ENCODE assay signal across 15 mouse cellular contexts in the genomic region with DNA sequence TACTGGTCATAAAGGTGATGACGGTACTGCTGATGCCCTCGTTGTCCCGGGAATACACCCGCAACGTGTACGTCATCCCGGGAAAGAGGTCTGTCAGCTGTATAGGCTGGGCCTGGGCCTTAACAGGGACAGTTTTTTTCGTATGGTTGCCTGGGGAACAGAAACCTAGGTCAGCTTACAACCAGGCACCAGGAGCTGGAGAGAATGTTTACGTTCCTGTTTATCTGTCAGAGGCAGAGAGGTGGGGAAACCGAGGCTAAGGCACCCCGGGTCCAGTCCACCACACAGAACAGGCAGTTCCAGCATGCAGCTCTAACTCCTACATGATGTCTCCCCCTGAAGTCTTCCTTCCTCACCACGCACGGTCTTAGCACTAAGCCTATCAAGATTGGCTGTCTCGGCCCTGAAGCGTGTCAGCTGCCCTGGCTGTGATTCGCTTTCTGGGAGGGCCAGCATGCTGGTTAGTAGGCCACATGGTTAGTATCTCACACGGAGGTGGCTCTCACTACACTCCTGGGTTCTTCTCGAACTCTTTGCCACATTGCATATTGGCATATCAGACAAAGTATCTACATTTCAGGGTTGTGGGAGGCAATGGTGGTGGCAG. TPM values are rescaled to one million over a fixed set of nuclear protein-coding genes. Genes with fewer than 3 reads are reported as not detected.
A peak's percentile ranks its signal among the peaks of the same experiment; 100 is the strongest.
DNase-seq lines count a peak whose midpoint lies in the region; ATAC-seq and TF ChIP-seq lines count a peak whose summit lies in the region.
"Had no signal": no experiment of that assay in that cellular context is flagged by ENCODE, and none has a peak within 500 bp of the region (broad histone marks: within the 10 kb centered on the region; RNA-seq: fewer than 3 reads in every experiment).

No protein-coding gene starts in this region.

- 69% methylated on average over 18 of the region's 18 CpGs for WGBS in forebrain, postnatal 0 days
- WGBS in midbrain, embryonic 11.5 days: 65% methylated on average over 18 of the region's 18 CpGs
- 72% methylated on average over 18 of the region's 18 CpGs for WGBS in olfactory bulb, adult 2 months

- H3K27ac ChIP-seq in layer of hippocampus, adult 2 months: 0 out of 2 replicates have a peak overlapping the region, but pooled peaks have one; percentile 10
- H3K27ac ChIP-seq in forebrain, postnatal 0 days (ENCODE audit: low read depth, low read length): peak overlapping the region; percentile 69
- H3K27ac ChIP-seq in midbrain, embryonic 11.5 days (ENCODE audit: low read depth, low read length): peak overlapping the region; percentile 93
- no peak overlapping the region for H3K27ac ChIP-seq in olfactory bulb, adult 2 months (ENCODE audit: insufficient read depth, low read depth, low read length)
- H3K27ac ChIP-seq: embryonic facial prominence, embryonic 15.5 days; lung, embryonic 15.5 days had no signal

- no peak for TF ChIP-seq POLR2A in olfactory bulb, adult 2 months (IDR thresholded peaks at IDR 0.05; ENCODE audit: insufficient read depth, low read depth, low read length)

- H3K36me3 ChIP-seq in forebrain, postnatal 0 days (ENCODE audit: insufficient read depth): peaks cover 32% of the 10 kb centered on the region
- H3K36me3 ChIP-seq in midbrain, embryonic 11.5 days (ENCODE audit: control insufficient read depth, insufficient read depth, low read length): no peaks in the 10 kb centered on the region
- H3K36me3 ChIP-seq: embryonic facial prominence, embryonic 15.5 days; lung, embryonic 15.5 days had no signal

- TF ChIP-seq CTCF in layer of hippocampus, adult 2 months (conservative IDR thresholded peaks at IDR 0.05): no peak
- TF ChIP-seq CTCF in forebrain, postnatal 0 days (IDR thresholded peaks at IDR 0.05; ENCODE audit: low read depth): no peak
- 0 out of 2 replicates have a peak, but pooled peaks have one; percentile 0 for TF ChIP-seq CTCF in olfactory bulb, adult 2 months (IDR thresholded peaks at IDR 0.05; ENCODE audit: insufficient read depth, low read depth, low read length)

- no peak overlapping the region for H3K9ac ChIP-seq in forebrain, postnatal 0 days
- peak overlapping the region; percentile 40 for H3K9ac ChIP-seq in midbrain, embryonic 11.5 days (ENCODE audit: low read length)
- H3K9ac ChIP-seq: embryonic facial prominence, embryonic 15.5 days; lung, embryonic 15.5 days had no signal

- H3K9me3 ChIP-seq in forebrain, postnatal 0 days (ENCODE audit: low read length): no peaks in the 10 kb centered on the region
- H3K9me3 ChIP-seq in midbrain, embryonic 11.5 days (ENCODE audit: control insufficient read depth, low read length): no peaks in the 10 kb centered on the region
- H3K9me3 ChIP-seq: embryonic facial prominence, embryonic 15.5 days; lung, embryonic 15.5 days had no signal

- H3K27me3 ChIP-seq in forebrain, postnatal 0 days (ENCODE audit: insufficient read depth, low read length): no peaks in the 10 kb centered on the region
- no peaks in the 10 kb centered on the region for H3K27me3 ChIP-seq in midbrain, embryonic 11.5 days (ENCODE audit: control insufficient read depth, insufficient read depth, low read length)
- H3K27me3 ChIP-seq: embryonic facial prominence, embryonic 15.5 days; lung, embryonic 15.5 days had no signal

- H3K4me1 ChIP-seq in forebrain, postnatal 0 days (ENCODE audit: insufficient read depth): peaks cover 15% of the 10 kb centered on the region; the same call in 1 of the 2 replicates
- H3K4me1 ChIP-seq in midbrain, embryonic 11.5 days (ENCODE audit: control insufficient read depth, insufficient read depth, low read length): peaks cover 62% of the 10 kb centered on the region
- peaks cover 32% of the 10 kb centered on the region for H3K4me1 ChIP-seq in olfactory bulb, adult 2 months (ENCODE audit: control insufficient read depth, insufficient read depth, low read length)
- H3K4me1 ChIP-seq: lung, embryonic 15.5 days had no signal

- no peak for ATAC-seq in forebrain, postnatal 0 days
- peak; percentile 26 for ATAC-seq in midbrain, embryonic 11.5 days (ENCODE audit: low FRiP score)

- H3K4me2 ChIP-seq in forebrain, postnatal 0 days (ENCODE audit: low read depth): no peak overlapping the region
- peak overlapping the region; percentile 22; the same call in 1 of the 2 replicates for H3K4me2 ChIP-seq in midbrain, embryonic 11.5 days
- H3K4me2 ChIP-seq: embryonic facial prominence, embryonic 15.5 days; liver, embryonic 11.5 days; lung, embryonic 15.5 days had no signal

- DNase-seq in layer of hippocampus, adult 2 months (ENCODE audit: low spot score in 2 of 2): no peak
- no peak for DNase-seq in layer of hippocampus, adult 9-11 months
- no peak for DNase-seq in forebrain, postnatal 0 days
- peak; percentile 90 for DNase-seq in midbrain, embryonic 11.5 days (ENCODE audit: low spot score, missing footprints)
- DNase-seq in natural killer cell, adult 2 months (ENCODE audit: low spot score in 2 of 2): no peak
- no peak for DNase-seq in lung, postnatal 10 days
- no peak for DNase-seq in ovary, postnatal 14 days (ENCODE audit: low spot score)
- DNase-seq: heart, adult 18-20 months; kidney, postnatal 14 days; thymus, postnatal 14 days had no signal

- H3K4me3 ChIP-seq in layer of hippocampus, adult 2 months: no peak overlapping the region
- no peak overlapping the region for H3K4me3 ChIP-seq in forebrain, postnatal 0 days (ENCODE audit: low read depth, low read length)
- H3K4me3 ChIP-seq in midbrain, embryonic 11.5 days (ENCODE audit: low read depth, low read length): no peak overlapping the region
- no peak overlapping the region for H3K4me3 ChIP-seq in olfactory bulb, adult 2 months (ENCODE audit: insufficient read depth, low read depth, low read length)
- H3K4me3 ChIP-seq: embryonic facial prominence, embryonic 15.5 days; lung, embryonic 15.5 days had no signal

RNA-seq across cellular contexts. Expression of gene Cntn2, which starts 40.0 kb away (rescaled TPM):
- total RNA-seq in layer of hippocampus, adult 2 months (2021): 10 to 100 TPM; 71.8 to 73.9 TPM
- total RNA-seq in forebrain, postnatal 0 days (2014; rRNA removed): 101 and 104 TPM in 2 replicates
- 41.0 and 43.9 TPM in 2 replicates for polyA plus RNA-seq in forebrain, postnatal 0 days (2015; fragmentation: Nextera tagmentation; extraction: Ambion mirVana)
- 30.9 and 31.4 TPM in 2 replicates for polyA plus RNA-seq in midbrain, embryonic 11.5 days (2014; fragmentation: Nextera tagmentation; extraction: Ambion mirVana)
- not detected in 2 replicates for polyA plus RNA-seq in olfactory bulb, adult 2 months (2012; ENCODE audit: insufficient read depth, insufficient read length, low replicate concordance, missing spikeins)
- total RNA-seq: adrenal gland, adult 18-20 months had no signal
